Mouse (Mus musculus) heart, embryonic 13.5 days (tissue): ENCODE measurements around the gene Tprg. TPM values are rescaled to one million over a fixed set of nuclear protein-coding genes. Genes with fewer than 3 reads are reported as not detected.

Experiments used
- ATAC-seq: fragments of 200-750 bp; cut with Nextera tagmentation; 2 replicates; pipeline ENCODE4 v1.8.0; 2017; ENCODE audit warnings: moderate TSS enrichment; ENCODE audit not compliant: insufficient number of reproducible peaks, low FRiP score, low TSS enrichment; ENCODE audit errors: extremely low read depth
- H3K27ac ChIP-seq: fragments of 300-500 bp; sonication (generic); replicated peaks from 2 replicates; pipeline ENCODE4 v1.5.1; 2015; ENCODE audit warnings: moderate library complexity, mild to moderate bottlenecking, inconsistent platforms
- H3K27me3 ChIP-seq: fragments of 300-500 bp; sonication (generic); replicated peaks from 2 replicates; pipeline ENCODE4 v1.6.1; 2015; ENCODE audit warnings: mild to moderate bottlenecking, inconsistent platforms
- H3K36me3 ChIP-seq: fragments of 300-500 bp; sonication (generic); 2 replicates; pipeline ENCODE4 v1.6.1; 2015; ENCODE audit warnings: mild to moderate bottlenecking, inconsistent platforms
- H3K4me1 ChIP-seq: fragments of 300-500 bp; sonication (generic); 2 replicates; pipeline ENCODE4 v1.6.1; 2015; ENCODE audit warnings: inconsistent platforms
- H3K4me2 ChIP-seq: fragments of 300-500 bp; sonication (generic); 2 replicates; pipeline ENCODE4 v1.6.1; 2015; ENCODE audit warnings: inconsistent platforms, mild to moderate bottlenecking, moderate library complexity
- H3K4me3 ChIP-seq: fragments of 300-500 bp; sonication (generic); 2 replicates; pipeline ENCODE4 v1.5.1; 2015; ENCODE audit warnings: moderate library complexity, mild to moderate bottlenecking, inconsistent platforms
- H3K9ac ChIP-seq: fragments of 300-500 bp; sonication (generic); 2 replicates; pipeline ENCODE4 v1.6.1; 2015; ENCODE audit warnings: inconsistent platforms, mild to moderate bottlenecking, moderate library complexity
- H3K9me3 ChIP-seq: fragments of 300-500 bp; sonication (generic); 2 replicates; pipeline ENCODE4 v1.6.1; 2016; ENCODE audit warnings: inconsistent platforms
- WGBS: fragments of 180-500 bp; shearing (Covaris S2); methylation state at CpG from one replicate; pipeline ENCODE4 v1.1.7; 2015; ENCODE audit warnings: mixed read lengths; 5-methylcytosine and 5-hydroxymethylcytosine counted together
- polyA plus RNA-seq: library from polyadenylated mRNA; unstranded; fragments of >200 nt; fragmentation: Nextera tagmentation; extraction: Ambion mirVana; gene quantifications from 2 replicates; pipeline ENCODE4 v1.2.1, GENCODE M21; 2015

The Tprg gene
- polyA plus RNA-seq, 1 experiment from 2014 or later, result not detected

DNA sequence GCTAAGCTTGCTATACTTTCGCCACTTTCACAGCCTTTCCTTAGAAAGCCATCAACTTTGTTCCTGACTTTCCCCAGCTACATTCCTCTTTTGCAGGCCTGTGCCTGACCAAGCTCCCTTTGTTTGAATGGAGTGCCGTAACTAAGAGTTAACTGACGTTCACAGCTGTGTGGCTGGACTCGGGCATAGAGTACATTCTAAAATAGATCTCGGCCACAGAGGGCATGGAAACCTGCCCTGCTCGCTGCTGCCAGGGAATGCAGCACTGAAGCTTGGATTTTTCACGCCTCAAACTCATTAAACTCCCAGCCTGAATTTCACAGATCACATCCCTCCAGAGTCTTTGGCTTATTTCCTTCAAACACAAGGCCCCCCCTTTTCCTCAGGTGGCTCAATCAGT lies 159.0 kb downstream of the Tprg start:
- Histone ChIP-seq H3K4me1 (peaks cover 4% of the 10 kb centered on the region; the same call in 1 of the 2 replicates), H3K27ac (peak overlapping the region; percentile 46), H3K9me3 (no peaks in the 10 kb centered on the region), H3K27me3 (no peaks in the 10 kb centered on the region), H3K4me2 (no peak overlapping the region), H3K4me3 (no peak overlapping the region), H3K36me3 (no peaks in the 10 kb centered on the region), H3K9ac (no peak overlapping the region)
- no peak for ATAC-seq
- WGBS, result 42% methylated on average over 7 of the region's 7 CpGs

DNA sequence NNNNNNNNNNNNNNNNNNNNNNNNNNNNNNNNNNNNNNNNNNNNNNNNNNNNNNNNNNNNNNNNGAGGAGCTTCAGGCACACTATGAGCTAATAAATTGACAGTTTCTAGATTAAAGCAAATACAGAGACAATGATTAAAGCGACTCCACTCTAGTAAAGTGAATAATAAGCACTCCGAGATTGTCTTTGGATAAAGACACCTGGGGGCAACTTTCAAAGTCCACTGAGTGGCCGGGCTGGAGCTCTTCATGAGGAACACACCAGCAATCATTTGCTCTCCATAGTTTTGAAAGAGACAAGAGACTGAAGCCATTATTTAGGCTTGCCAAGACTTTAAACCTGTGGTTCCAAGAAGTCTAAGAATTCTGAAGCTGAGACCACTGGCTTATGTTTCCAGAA lies 164.9 kb downstream of the Tprg start:
- 80% methylated on average over 3 of the region's 3 CpGs for WGBS
- Histone ChIP-seq H3K4me2 (no peak overlapping the region), H3K27me3 (no peaks in the 10 kb centered on the region), H3K4me3 (no peak overlapping the region), H3K36me3 (no peaks in the 10 kb centered on the region), H3K9ac (no peak overlapping the region), H3K9me3 (no peaks in the 10 kb centered on the region), H3K4me1 (no peaks in the 10 kb centered on the region), H3K27ac (no peak overlapping the region)
- no peak for ATAC-seq

DNA sequence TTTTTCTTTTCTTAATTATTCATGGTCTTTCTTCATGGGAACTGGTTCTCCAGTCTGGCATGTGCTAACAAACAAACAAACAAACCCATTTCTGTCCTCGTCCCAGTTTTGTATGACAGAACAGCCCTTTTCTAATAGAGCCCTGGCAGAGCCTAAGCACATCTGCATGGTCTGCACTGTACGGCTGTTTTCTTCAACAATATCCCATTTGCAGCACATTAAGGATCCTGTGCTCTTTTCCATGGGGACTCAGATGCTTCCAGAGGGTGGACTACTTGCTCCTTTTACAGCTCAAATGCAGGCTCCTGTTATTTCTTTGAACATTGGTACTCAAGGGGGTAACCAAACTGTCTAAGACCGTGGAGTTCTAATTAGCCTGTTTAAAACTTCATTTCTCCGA lies 178.1 kb downstream of the Tprg start:
- 83% methylated on average over 4 of the region's 4 CpGs for WGBS
- H3K4me1 ChIP-seq, result peaks cover 16% of the 10 kb centered on the region

DNA sequence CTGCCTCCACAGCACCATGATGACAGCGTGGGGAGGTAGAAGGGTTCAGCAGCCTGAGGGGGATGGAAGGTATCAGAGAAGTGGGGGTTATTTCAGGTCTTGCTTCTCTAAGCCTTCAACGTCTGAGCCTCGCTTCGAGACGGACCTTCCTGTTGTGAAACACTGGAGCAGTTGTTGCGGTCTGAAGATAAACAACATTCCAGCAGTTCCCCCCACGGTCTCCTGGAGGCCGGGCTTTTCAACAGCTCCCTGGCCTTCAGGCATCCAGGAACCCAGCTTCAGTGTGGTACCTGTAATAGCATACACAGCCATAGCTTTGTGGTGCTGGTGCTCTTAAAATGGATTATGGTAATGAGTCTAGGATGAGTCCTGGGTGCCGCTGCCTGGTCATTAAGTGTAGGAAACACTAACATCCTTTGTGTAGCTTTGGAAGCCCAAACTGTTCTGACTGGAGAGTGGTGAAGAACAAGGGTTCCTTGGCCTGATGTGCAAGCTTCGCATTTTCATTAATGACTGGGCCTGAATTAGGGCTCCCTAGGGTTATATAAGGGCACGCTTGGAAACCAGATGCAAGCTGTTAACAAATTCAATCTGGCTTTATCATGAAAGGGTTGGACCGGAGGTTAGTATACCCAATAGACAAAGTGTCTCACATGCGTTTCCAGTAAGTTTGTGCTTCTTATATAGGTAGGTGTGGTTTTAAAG lies 179.0 kb downstream of the Tprg start:
- 34% methylated on average over 13 of the region's 13 CpGs for WGBS
- H3K4me2 ChIP-seq, result peak overlapping the region; percentile 41
- no peak for ATAC-seq

More for the DNA sequence above, 178.1 kb downstream of the Tprg start:
- Histone ChIP-seq H3K36me3 (no peaks in the 10 kb centered on the region), H3K27ac (no peak overlapping the region), H3K4me2 (no peak overlapping the region), H3K27me3 (no peaks in the 10 kb centered on the region), H3K4me3 (no peak overlapping the region), H3K9me3 (no peaks in the 10 kb centered on the region), H3K9ac (no peak overlapping the region)
- no peak for ATAC-seq

DNA sequence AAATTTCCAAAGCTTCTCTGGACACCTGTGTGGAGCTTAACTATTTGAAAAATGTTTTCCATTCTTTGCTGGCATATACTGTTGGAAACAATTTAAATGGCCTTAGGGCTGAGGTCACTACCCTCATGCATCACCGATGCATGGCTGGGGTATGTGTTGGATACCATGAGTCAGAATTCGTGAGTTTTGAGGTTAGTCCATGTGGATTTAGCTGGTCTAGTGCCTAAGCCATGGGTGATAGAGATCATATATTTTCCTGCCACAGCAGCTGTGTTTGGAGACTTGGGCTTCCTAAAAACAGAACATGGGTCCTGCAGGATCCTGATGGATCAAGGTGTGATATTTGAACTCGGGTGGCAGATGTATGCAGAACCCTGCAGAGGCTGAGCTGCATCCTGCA lies 181.4 kb downstream of the Tprg start:
- no peak overlapping the region for H3K27ac ChIP-seq
- H3K4me1 ChIP-seq, result peaks cover 16% of the 10 kb centered on the region
- 78% methylated on average over 3 of the region's 3 CpGs for WGBS
- ATAC-seq, result no peak
- H3K27me3 ChIP-seq, result no peaks in the 10 kb centered on the region
- no peak overlapping the region for H3K4me3 ChIP-seq
- H3K9me3 ChIP-seq, result no peaks in the 10 kb centered on the region
- H3K4me2 ChIP-seq, result no peak overlapping the region
- no peak overlapping the region for H3K9ac ChIP-seq
- no peaks in the 10 kb centered on the region for H3K36me3 ChIP-seq

More for the DNA sequence above, 179.0 kb downstream of the Tprg start:
- no peaks in the 10 kb centered on the region for H3K27me3 ChIP-seq
- no peak overlapping the region for H3K27ac ChIP-seq
- H3K36me3 ChIP-seq, result no peaks in the 10 kb centered on the region
- H3K9me3 ChIP-seq, result no peaks in the 10 kb centered on the region
- H3K9ac ChIP-seq, result no peak overlapping the region
- peaks cover 16% of the 10 kb centered on the region for H3K4me1 ChIP-seq
- H3K4me3 ChIP-seq, result no peak overlapping the region

DNA sequence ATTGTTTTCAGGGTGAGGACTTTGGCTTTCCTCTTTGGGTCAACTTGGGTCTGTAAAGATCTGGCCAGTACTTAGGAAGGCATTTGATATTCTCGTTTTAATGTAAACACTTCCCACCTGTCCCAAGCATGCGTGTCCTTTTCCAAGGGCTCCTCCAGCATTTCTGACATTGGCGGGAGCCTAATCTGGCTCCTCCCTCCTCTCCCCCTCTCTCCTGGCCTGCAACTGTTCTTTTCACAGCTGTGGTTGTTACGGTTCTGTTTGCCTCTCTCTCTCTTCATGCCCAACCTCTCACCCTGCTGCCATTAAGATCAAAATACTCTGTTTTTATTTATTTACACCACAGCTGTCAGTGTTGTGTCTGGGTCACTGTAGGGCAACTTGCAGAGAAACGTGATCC lies 182.0 kb downstream of the Tprg start:
- Histone ChIP-seq H3K9me3 (no peaks in the 10 kb centered on the region), H3K9ac (no peak overlapping the region), H3K4me2 (no peak overlapping the region), H3K36me3 (no peaks in the 10 kb centered on the region), H3K4me3 (no peak overlapping the region), H3K27me3 (no peaks in the 10 kb centered on the region), H3K4me1 (peaks cover 16% of the 10 kb centered on the region), H3K27ac (no peak overlapping the region)
- WGBS, result 39% methylated on average over 5 of the region's 5 CpGs
- no peak for ATAC-seq
